Mouse (Mus musculus) lung, adult 2 months (tissue): Measurements from ENCODE around the gene Ppp1r16b. TPM values are rescaled to one million over a fixed set of nuclear protein-coding genes. Genes with fewer than 3 reads are reported as not detected.
A peak's percentile ranks its signal among the peaks of the same experiment; 100 is the strongest.

Source experiments
- DNase-seq: peaks from one replicate; pipeline ENCODE4 v3.0.0; 2022
- H3K4me1 ChIP-seq: fragments of 200-500 bp; 2 replicates; pipeline ENCODE4 v1.6.1; 2011; ENCODE audit warnings: low read length; ENCODE audit not compliant: control insufficient read depth, insufficient read depth
- H3K4me3 ChIP-seq: fragments of 200-500 bp; replicated peaks from 2 replicates; pipeline ENCODE3; 2011; ENCODE audit warnings: low read depth, mild to moderate bottlenecking, control low read depth, low read length; ENCODE audit errors: extremely low read depth
- CTCF ChIP-seq: fragments of 200-500 bp; IDR thresholded peaks from 2 replicates; pipeline ENCODE4 v1.5.1; 2011; ENCODE audit warnings: mild to moderate bottlenecking, low read length, control low read depth; ENCODE audit not compliant: insufficient read depth
- POLR2A ChIP-seq: fragments of 200-500 bp; IDR thresholded peaks from 2 replicates; pipeline ENCODE4 v1.6.1; 2011; ENCODE audit warnings: low read depth, mild to moderate bottlenecking, control low read depth, low read length, borderline replicate concordance; ENCODE audit errors: extremely low read depth
- WGBS: fragments of 180-500 bp; shearing (Covaris S2); methylation state at CpG from one replicate; pipeline ENCODE4 v1.1.7; 2018; 5-methylcytosine and 5-hydroxymethylcytosine counted together
- polyA plus RNA-seq: library from polyadenylated mRNA; depleted of rRNA; stranded (reverse); fragments of >200 nt; gene quantifications from 2 replicates; pipeline ENCODE4 v1.2.3, GENCODE M21; 2012

The Ppp1r16b gene
- polyA plus RNA-seq, 1 experiment: 43.5 TPM

- Histone ChIP-seq H3K4me1 (peaks cover 5% of the 10 kb centered on the region), H3K4me3 (no peak overlapping the region)
- 54% methylated on average over 9 of the region's 9 CpGs for WGBS
- TF ChIP-seq POLR2A (no peak), CTCF (no peak)
- DNase-seq: no peak
These were observed 75.9 kb downstream of the Ppp1r16b start for GRCm38 (mm10) chr2:158741011-158741501.

GRCm38 (mm10) chr2:158742431-158742830 is 77.2 kb downstream of the Ppp1r16b start:
- WGBS: 81% methylated on average over 5 of the region's 5 CpGs
- Histone ChIP-seq H3K4me3 (no peak overlapping the region), H3K4me1 (peaks cover 5% of the 10 kb centered on the region)
- DNase-seq: no peak
- peak; percentile 22; the same call in 1 of the 2 replicates for TF ChIP-seq CTCF
- no peak for TF ChIP-seq POLR2A

DNA sequence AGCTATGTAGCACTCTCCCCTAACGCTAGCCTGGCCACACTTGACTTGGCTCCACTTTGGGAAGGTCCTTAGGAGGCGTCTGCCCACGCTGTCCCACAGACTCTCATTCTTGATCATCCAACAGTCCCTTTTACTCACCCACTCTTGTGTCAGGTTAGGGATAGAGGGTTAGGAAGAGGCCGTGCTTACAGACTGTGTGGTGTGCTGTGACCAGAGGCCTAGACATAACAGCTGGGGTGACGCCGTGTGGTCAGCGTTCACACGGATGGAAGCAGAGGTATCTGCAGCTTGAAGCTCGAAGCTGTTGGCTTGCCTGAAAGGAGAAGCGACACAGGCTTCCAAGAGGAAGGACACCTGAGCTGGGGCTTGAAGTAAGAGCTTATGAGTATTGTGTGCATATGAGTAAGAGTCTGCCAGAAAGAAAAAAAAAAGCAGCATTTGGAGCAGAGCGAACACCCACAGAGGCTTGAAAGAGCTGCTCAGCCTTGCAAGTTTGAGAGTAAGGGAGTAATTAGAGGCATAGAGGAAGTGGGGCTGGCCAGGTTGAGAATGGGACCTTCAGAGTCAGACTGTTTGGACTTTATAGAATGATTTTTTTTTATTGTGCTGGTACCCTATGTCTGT is 78.4 kb downstream of the Ppp1r16b start:
- Histone ChIP-seq H3K4me1 (peaks cover 5% of the 10 kb centered on the region), H3K4me3 (no peak overlapping the region)
- no peak for DNase-seq
- TF ChIP-seq POLR2A (no peak), CTCF (no peak)
- WGBS: 83% methylated on average over 11 of the region's 11 CpGs

- Histone ChIP-seq H3K4me3 (no peak overlapping the region), H3K4me1 (peaks cover 5% of the 10 kb centered on the region)
- no peak for DNase-seq
- WGBS: 16% methylated on average over 2 of the region's 2 CpGs
- TF ChIP-seq POLR2A: no peak
- peak; percentile 42; the same call in 1 of the 2 replicates for TF ChIP-seq CTCF
These were observed 79.9 kb downstream of the Ppp1r16b start for GRCm38 (mm10) chr2:158745049-158745482.

DNA sequence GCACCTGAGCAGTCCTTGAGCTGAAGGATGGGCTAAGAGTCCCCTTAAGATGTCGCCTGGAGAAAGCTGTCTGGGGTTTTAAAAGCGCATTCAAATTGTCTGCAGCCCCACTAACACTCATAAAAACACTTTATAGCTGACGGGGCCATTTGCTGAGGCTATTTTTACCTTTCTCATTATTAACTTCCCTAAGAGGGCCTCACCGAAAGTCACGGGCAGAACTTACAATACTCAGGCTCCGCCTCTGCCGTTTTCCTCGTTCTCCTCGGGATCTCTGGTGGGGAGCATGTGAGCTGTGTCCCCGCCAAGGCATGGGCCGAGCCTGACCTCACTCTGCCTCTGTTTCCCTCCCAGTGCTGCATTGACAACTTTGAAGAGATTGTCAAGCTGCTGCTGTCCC is 81.0 kb downstream of the Ppp1r16b start:
- WGBS: 58% methylated on average over 11 of the region's 11 CpGs
- no peak for TF ChIP-seq POLR2A
- DNase-seq: no peak
- Histone ChIP-seq H3K4me3 (no peak overlapping the region), H3K4me1 (peaks cover 5% of the 10 kb centered on the region)

DNA sequence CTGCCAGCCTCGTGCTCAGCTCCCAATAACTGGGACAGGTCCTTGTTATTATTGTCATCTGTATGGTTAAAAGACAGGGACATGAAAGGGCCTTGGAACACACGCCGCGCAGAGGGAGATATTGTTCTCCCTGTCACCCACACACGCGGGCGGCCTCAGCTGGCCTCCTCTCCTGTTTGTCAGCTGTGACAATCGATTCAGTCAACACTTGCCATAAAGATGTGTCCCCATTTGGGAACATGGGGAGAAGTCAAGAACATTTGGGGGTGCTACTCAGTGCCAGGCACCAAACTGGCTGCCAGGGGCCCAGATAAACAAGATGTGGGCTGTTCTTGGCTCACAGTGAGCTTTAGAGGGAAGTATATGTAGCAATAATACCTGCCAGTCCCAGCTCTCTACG is 84.2 kb downstream of the Ppp1r16b start:
- 89% methylated on average over 9 of the region's 9 CpGs for WGBS
- DNase-seq: no peak
- H3K4me1 ChIP-seq: peaks cover 5% of the 10 kb centered on the region
- TF ChIP-seq POLR2A (no peak), CTCF (no peak)
- no peak overlapping the region for H3K4me3 ChIP-seq

- WGBS: 76% methylated on average over 2 of the region's 2 CpGs
- DNase-seq: no peak
- TF ChIP-seq POLR2A (no peak), CTCF (no peak)
- Histone ChIP-seq H3K4me1 (no peaks in the 10 kb centered on the region), H3K4me3 (no peak overlapping the region)
These were observed 95.0 kb downstream of the Ppp1r16b start for GRCm38 (mm10) chr2:158760231-158760630.

DNA sequence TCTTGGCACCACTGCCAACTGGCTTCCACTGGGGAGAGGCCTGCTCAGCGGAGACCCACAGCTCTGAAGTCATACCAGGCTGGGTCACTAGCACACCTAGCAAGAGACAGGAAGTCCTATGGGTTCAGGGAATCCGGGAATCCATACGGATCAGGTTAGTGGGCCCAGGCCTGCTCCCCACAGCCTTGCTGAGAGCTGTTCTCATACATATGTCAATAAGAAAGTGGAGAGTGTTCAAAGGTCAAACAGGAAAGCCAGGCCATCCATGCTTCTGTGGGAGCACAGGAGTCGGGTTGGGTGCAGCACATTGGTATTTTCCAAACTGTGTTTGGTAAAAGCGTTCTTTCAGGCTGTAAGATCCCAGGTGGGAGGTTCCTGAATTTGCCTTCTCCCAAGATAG is 97.1 kb downstream of the Ppp1r16b start:
- no peak for TF ChIP-seq CTCF
- TF ChIP-seq POLR2A: no peak

GRCm38 (mm10) chr2:158767742-158768339 is 102.6 kb downstream of the Ppp1r16b start, which contains the start of gene Fam83d:
Fam83d (plus strand) TSS chr2:158768093.
- TF ChIP-seq POLR2A (peak; percentile 46; the same call in 1 of the 2 replicates), CTCF (peak; percentile 64)
- under 1% methylated on average over 48 of the region's 48 CpGs for WGBS
- DNase-seq: peak; percentile 90
- H3K4me3 ChIP-seq: peak within 1 kb of the TSS; percentile 58
- H3K4me1 ChIP-seq: peaks cover 9% of the 10 kb centered on the region

More for the DNA sequence above, 97.1 kb downstream of the Ppp1r16b start:
- no peak for DNase-seq
- Histone ChIP-seq H3K4me3 (no peak overlapping the region), H3K4me1 (no peaks in the 10 kb centered on the region)
- 78% methylated on average over 5 of the region's 5 CpGs for WGBS

- DNase-seq: no peak
- TF ChIP-seq POLR2A (no peak), CTCF (no peak)
- WGBS: under 1% methylated on average over 37 of the region's 37 CpGs
- H3K4me3 ChIP-seq: peak overlapping the region; percentile 58
- H3K4me1 ChIP-seq: peaks cover 9% of the 10 kb centered on the region
These were observed 103.2 kb downstream of the Ppp1r16b start for GRCm38 (mm10) chr2:158768350-158768749.
